Mouse (Mus musculus) erythroblast, embryonic 14.5 days (primary cell): Measurements from ENCODE around the gene Apol8.

Experiments
- GATA1 ChIP-seq: IDR thresholded peaks from 2 replicates; pipeline ENCODE4 v1.6.1; 2012; ENCODE audit warnings: low read length, inconsistent platforms, mixed read lengths
- TAL1 ChIP-seq: IDR thresholded peaks from 3 replicates; pipeline ENCODE4 v1.6.1; 2012; ENCODE audit warnings: low read length, inconsistent platforms, mixed read lengths

GRCm38 (mm10) chr15:77770942-77771341 lies 14.1 kb upstream of the Apol8 start:
- TF ChIP-seq GATA1 (no peak), TAL1 (no peak)
